Mouse (Mus musculus) limb, embryonic 10.5 days (tissue): ENCODE data around the gene Itgb1bp1. TPM values are rescaled to one million over a fixed set of nuclear protein-coding genes. Genes with fewer than 3 reads are reported as not detected.

Experiments used
- DNase-seq: peaks from one replicate; pipeline ENCODE4 v3.0.0-alpha.2; 2017; ENCODE audit warnings: low spot score
- H3K27ac ChIP-seq: fragments of 300-500 bp; sonication (generic); 2 replicates; pipeline ENCODE4 v1.5.1; 2016; ENCODE audit warnings: mild to moderate bottlenecking
- H3K27me3 ChIP-seq: fragments of 300-500 bp; sonication (generic); 2 replicates; pipeline ENCODE4 v1.6.1; 2016; ENCODE audit warnings: low read depth, mild to moderate bottlenecking; ENCODE audit not compliant: poor library complexity, severe bottlenecking
- H3K36me3 ChIP-seq: fragments of 300-500 bp; sonication (generic); 2 replicates; pipeline ENCODE4 v1.6.1; 2016; ENCODE audit warnings: mild to moderate bottlenecking, moderate library complexity
- H3K4me1 ChIP-seq: fragments of 300-500 bp; sonication (generic); 2 replicates; pipeline ENCODE4 v1.6.1; 2016
- H3K4me3 ChIP-seq: fragments of 300-500 bp; sonication (generic); 2 replicates; pipeline ENCODE4 v1.5.1; 2016; ENCODE audit warnings: mild to moderate bottlenecking, moderate library complexity
- H3K9me3 ChIP-seq: fragments of 300-500 bp; sonication (generic); replicated peaks from 2 replicates; pipeline ENCODE4 v1.6.1; 2016; ENCODE audit warnings: mild to moderate bottlenecking
- WGBS: fragments of 180-500 bp; shearing (Covaris S2); methylation state at CpG from one replicate; pipeline ENCODE4 v1.1.7; 2016; 5-methylcytosine and 5-hydroxymethylcytosine counted together
- polyA plus RNA-seq: library from polyadenylated mRNA; unstranded; fragments of >200 nt; fragmentation: Nextera tagmentation; extraction: Ambion mirVana; gene quantifications from 2 replicates; pipeline ENCODE4 v1.2.1, GENCODE M21; 2016

Itgb1bp1 gene
- polyA plus RNA-seq, 1 experiment from 2014 or later, result 43.4 TPM

DNA sequence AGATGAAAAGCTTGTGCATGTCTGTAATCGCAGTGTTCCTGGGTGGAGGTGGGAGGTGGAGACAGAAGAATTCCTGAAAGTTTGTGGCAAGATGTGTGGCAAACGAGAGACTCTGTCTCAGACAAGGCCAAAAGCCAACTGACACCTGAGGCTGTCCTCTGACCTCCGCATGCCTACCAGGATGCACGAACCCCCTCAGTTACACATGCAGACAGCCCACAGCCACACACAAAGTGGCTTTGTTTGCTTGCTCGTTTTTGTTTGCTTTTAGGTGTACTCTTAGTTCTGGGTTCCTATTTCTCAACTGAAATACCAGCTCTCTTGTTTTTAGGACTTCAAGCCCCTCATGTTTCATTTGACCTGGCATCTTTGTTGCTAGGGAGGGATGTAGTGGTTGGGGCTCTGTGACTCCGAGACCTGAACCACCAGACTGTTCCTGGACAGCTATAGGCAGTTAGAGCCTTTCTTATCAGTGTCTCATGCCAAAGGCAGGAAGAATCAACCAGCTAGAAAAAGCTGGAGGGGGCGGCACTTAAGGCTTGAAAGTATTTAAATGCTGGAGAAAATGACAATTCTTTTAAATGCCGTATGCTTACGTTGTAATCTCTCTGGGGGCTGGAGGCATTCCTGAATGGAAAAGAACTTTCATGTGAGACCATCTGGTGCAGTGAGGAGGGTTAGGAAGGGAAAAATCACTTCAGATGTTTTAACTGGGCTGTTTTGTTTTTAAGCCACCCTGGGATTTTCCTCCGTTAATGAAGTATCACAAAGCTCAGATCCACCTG lies 84.4 kb downstream of the Itgb1bp1 start:
- Histone ChIP-seq H3K36me3 (peaks cover 89% of the 10 kb centered on the region), H3K27me3 (no peaks in the 10 kb centered on the region), H3K27ac (no peak overlapping the region), H3K4me1 (peaks cover 9% of the 10 kb centered on the region), H3K9me3 (no peaks in the 10 kb centered on the region), H3K4me3 (no peak overlapping the region)
- WGBS, result 90% methylated on average over 10 of the region's 10 CpGs
- no peak for DNase-seq

DNA sequence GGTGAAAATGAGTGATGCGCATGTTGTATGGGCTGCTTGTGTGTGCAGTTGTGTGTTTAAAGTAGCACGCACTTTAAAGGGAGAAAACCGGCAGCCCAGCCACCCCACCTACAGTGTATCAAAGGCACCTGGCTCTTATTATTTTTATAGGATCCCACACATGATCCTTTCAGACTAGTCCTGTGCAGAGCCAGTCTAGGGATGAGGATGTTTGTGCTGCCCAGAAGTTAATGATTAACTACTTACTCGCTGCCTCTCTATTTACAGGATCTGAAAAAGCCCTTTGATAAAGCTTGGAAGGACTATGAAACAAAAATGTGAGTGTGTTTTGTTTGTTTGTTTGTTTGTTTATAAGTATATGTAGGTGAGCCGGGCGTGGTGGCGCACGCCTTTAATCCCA lies 85.5 kb downstream of the Itgb1bp1 start:
- H3K4me3 ChIP-seq, result no peak overlapping the region
- no peak overlapping the region for H3K27ac ChIP-seq
- no peaks in the 10 kb centered on the region for H3K27me3 ChIP-seq
- H3K36me3 ChIP-seq, result peaks cover 85% of the 10 kb centered on the region
- H3K9me3 ChIP-seq, result no peaks in the 10 kb centered on the region
- 94% methylated on average over 8 of the region's 8 CpGs for WGBS
- DNase-seq, result no peak
- peaks cover 9% of the 10 kb centered on the region for H3K4me1 ChIP-seq

DNA sequence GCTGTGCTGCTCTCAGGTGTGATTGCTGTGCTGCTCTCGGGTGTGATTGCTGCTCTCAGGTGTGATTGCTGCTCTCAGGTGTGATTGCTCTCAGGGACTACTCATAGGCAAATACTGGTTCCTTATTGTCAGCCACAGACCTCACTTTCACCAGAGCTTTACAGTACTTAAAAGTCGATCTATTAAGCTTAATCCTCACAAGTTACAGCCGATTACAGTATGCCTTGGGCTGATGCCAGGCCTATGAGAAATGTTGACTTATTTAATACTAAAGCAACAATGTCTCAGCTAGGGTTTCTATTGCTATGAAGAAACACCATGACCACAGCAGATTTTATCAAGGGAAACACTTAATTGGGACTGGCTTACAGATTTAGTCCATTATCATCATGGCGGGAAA lies 89.7 kb downstream of the Itgb1bp1 start:
- Histone ChIP-seq H3K27me3 (no peaks in the 10 kb centered on the region), H3K4me3 (no peak overlapping the region), H3K36me3 (peaks cover 56% of the 10 kb centered on the region), H3K9me3 (no peaks in the 10 kb centered on the region), H3K27ac (no peak overlapping the region), H3K4me1 (peaks cover 9% of the 10 kb centered on the region)
- 93% methylated on average over 4 of the region's 4 CpGs for WGBS
- DNase-seq, result no peak

DNA sequence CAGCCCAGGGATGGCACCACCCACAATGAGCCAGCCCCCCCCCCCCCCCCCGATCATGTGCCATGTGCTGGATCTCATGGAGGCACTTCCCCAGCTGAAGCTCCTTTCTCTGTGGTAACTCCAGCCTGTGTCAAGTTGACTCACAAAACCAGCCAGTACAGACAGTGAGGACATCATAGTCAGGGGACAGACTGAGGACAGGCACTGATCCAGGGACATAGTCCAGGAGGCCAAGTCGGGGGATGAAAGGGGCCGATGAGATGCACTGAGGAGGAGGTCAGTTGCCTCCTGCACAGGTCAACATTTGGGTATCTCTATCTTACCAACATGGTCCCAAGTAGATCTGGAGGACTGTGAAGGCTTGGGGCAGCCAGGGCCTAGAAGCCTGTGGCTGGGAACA lies 90.6 kb downstream of the Itgb1bp1 start:
- H3K4me3 ChIP-seq, result no peak overlapping the region
- no peak for DNase-seq
- peaks cover 9% of the 10 kb centered on the region for H3K4me1 ChIP-seq
- no peaks in the 10 kb centered on the region for H3K27me3 ChIP-seq
- 97% methylated on average over 3 of the region's 3 CpGs for WGBS
- no peak overlapping the region for H3K27ac ChIP-seq
- H3K9me3 ChIP-seq, result no peaks in the 10 kb centered on the region
- peaks cover 56% of the 10 kb centered on the region for H3K36me3 ChIP-seq

DNA sequence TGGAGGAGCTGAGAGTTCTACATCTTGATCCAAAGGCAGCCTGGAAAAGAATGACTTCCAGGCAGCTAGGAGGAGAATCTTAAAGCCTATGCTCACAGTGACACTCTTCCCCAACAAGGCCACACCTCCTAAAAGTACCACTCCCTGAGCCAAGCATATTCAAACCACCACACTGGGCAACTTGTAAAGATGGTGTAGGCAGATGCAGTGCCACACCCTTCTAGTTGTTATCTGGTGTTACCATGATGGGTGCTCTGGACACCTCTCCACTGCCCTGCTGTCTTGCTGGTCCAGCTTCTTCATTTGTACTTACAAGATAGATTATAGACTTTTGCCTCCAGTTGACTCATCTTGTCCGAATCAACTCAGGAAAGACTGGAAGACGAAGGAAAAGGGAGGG lies 94.5 kb downstream of the Itgb1bp1 start:
- H3K27me3 ChIP-seq, result no peaks in the 10 kb centered on the region

More for the DNA sequence above, 94.5 kb downstream of the Itgb1bp1 start:
- H3K4me3 ChIP-seq, result no peak overlapping the region
- H3K9me3 ChIP-seq, result no peaks in the 10 kb centered on the region
- DNase-seq, result no peak
- 90% methylated on average over 2 of the region's 2 CpGs for WGBS
- peaks cover 63% of the 10 kb centered on the region for H3K36me3 ChIP-seq
- H3K4me1 ChIP-seq, result no peaks in the 10 kb centered on the region
- no peak overlapping the region for H3K27ac ChIP-seq

Other genes starting within 250 kb of the Itgb1bp1 start
- gene Cpsf3, start 893 bp downstream of the Itgb1bp1 start, polyA plus RNA-seq, result 137 and 140 TPM in 2 replicates
- 50.3 and 51.3 TPM in 2 replicates for gene Iah1, start 30.1 kb upstream of the Itgb1bp1 start, polyA plus RNA-seq
- gene Adam17, start 87.3 kb upstream of the Itgb1bp1 start, polyA plus RNA-seq, result 43.9 and 47.9 TPM in 2 replicates
- 878 and 895 TPM in 2 replicates for gene Ywhaq, start 131.4 kb upstream of the Itgb1bp1 start, polyA plus RNA-seq